Mouse (Mus musculus): Measurements from ENCODE around the gene Golga2.

GRCm38 (mm10) chr2:32289578-32289977 lies 2.4 kb downstream of the Golga2 start:
- peak; percentile 2 for TF ChIP-seq CTCF (IDR thresholded peaks at IDR 0.05; ENCODE audit: low read depth, low read length)
- no peak for TF ChIP-seq EP300 (IDR thresholded peaks at IDR 0.05; ENCODE audit: insufficient read depth, low read depth, low read length)
- no peak for TF ChIP-seq POLR2A (IDR thresholded peaks at IDR 0.05; ENCODE audit: insufficient read depth, low read length)

All from ES-Bruce4 (cell line).